Mouse (Mus musculus) liver, adult 2 months (tissue): ENCODE results near the gene Arf4. TPM values are rescaled to one million over a fixed set of nuclear protein-coding genes. Genes with fewer than 3 reads are reported as not detected.

Experiments
- DNase-seq: peaks from one replicate; pipeline ENCODE4 v3.0.0-alpha.2; 2011; ENCODE audit warnings: low read depth, low spot score; ENCODE audit errors: extremely low read depth
- H3K27ac ChIP-seq: fragments of 200-500 bp; replicated peaks from 2 replicates; pipeline ENCODE4 v1.5.1; 2012; ENCODE audit warnings: low read depth, mild to moderate bottlenecking, control low read depth, inconsistent platforms, low read length; ENCODE audit not compliant: insufficient read depth
- H3K27me3 ChIP-seq: fragments of 200-500 bp; 2 replicates; pipeline ENCODE4 v1.6.1; 2012; ENCODE audit warnings: mild to moderate bottlenecking, moderate library complexity, low read length, inconsistent platforms; ENCODE audit not compliant: control insufficient read depth, insufficient read depth
- H3K36me3 ChIP-seq: fragments of 200-500 bp; 2 replicates; pipeline ENCODE4 v1.6.1; 2012; ENCODE audit warnings: low read length, inconsistent platforms; ENCODE audit not compliant: control insufficient read depth, insufficient read depth
- H3K4me1 ChIP-seq: fragments of 200-500 bp; 2 replicates; pipeline ENCODE4 v1.6.1; 2011; ENCODE audit warnings: low read length; ENCODE audit not compliant: control insufficient read depth, insufficient read depth
- H3K4me3 ChIP-seq: fragments of 200-500 bp; 2 replicates; pipeline ENCODE4 v1.5.1; 2011; ENCODE audit warnings: low read depth, mild to moderate bottlenecking, control low read depth, low read length, moderate library complexity; ENCODE audit not compliant: insufficient read depth
- H3K79me2 ChIP-seq: fragments of 200-500 bp; 2 replicates; pipeline ENCODE4 v1.6.1; 2012; ENCODE audit warnings: inconsistent platforms, mild to moderate bottlenecking, low read length, moderate library complexity; ENCODE audit not compliant: control insufficient read depth, insufficient read depth
- H3K9ac ChIP-seq: fragments of 200-500 bp; 2 replicates; pipeline ENCODE4 v1.6.1; 2012; ENCODE audit warnings: low read depth, mild to moderate bottlenecking, control low read depth, inconsistent platforms, low read length
- CTCF ChIP-seq: fragments of 200-500 bp; IDR thresholded peaks from 2 replicates; pipeline ENCODE4 v1.5.1; 2011; ENCODE audit warnings: low read depth, low read length, control low read depth
- POLR2A ChIP-seq: fragments of 200-500 bp; IDR thresholded peaks from 2 replicates; pipeline ENCODE4 v1.6.1; 2011; ENCODE audit warnings: low read length, control low read depth; ENCODE audit not compliant: insufficient read depth; ENCODE audit errors: extremely low read depth
- WGBS: fragments of 180-500 bp; shearing (Covaris S2); methylation state at CpG from one replicate; pipeline ENCODE4 v1.1.7; 2018; 5-methylcytosine and 5-hydroxymethylcytosine counted together
- polyA plus RNA-seq: library from polyadenylated mRNA; depleted of rRNA; stranded (reverse); fragments of >200 nt; gene quantifications from 2 replicates; pipeline ENCODE4 v1.2.3, GENCODE M21; 2012
- total RNA-seq: library from RNA; depleted of rRNA; stranded (reverse); fragments of >200 nt; gene quantifications from 2 replicates; pipeline ENCODE4 v1.2.3, GENCODE M21; 2014

Gene Arf4
- total and polyA plus RNA-seq, 2 experiments = 46.6 to 117 TPM

GRCm38 (mm10) chr14:26605354-26605753, 32.5 kb upstream of the Arf4 start:
- Histone ChIP-seq H3K27me3 (no peaks in the 10 kb centered on the region), H3K4me1 (no peaks in the 10 kb centered on the region), H3K79me2 (no peaks in the 10 kb centered on the region), H3K36me3 (peaks cover 36% of the 10 kb centered on the region), H3K9ac (no peak overlapping the region), H3K4me3 (no peak overlapping the region), H3K27ac (no peak overlapping the region)
- WGBS = 75% methylated on average over 4 of the region's 4 CpGs
- DNase-seq = no peak
- TF ChIP-seq CTCF (no peak), POLR2A (no peak)

- 92% methylated on average over 1 of the region's 1 CpGs for WGBS
Observed at GRCm38 (mm10) chr14:26609674-26610073, 28.2 kb upstream of the Arf4 start.

GRCm38 (mm10) chr14:26610689-26611088, 27.2 kb upstream of the Arf4 start:
- no peak for DNase-seq
- H3K79me2 ChIP-seq = no peaks in the 10 kb centered on the region
- H3K27ac ChIP-seq = no peak overlapping the region
- H3K4me3 ChIP-seq = no peak overlapping the region
- H3K36me3 ChIP-seq = peaks cover 48% of the 10 kb centered on the region
- no peaks in the 10 kb centered on the region for H3K4me1 ChIP-seq
- WGBS = 96% methylated on average over 4 of the region's 4 CpGs
- no peak for TF ChIP-seq POLR2A
- no peak for TF ChIP-seq CTCF
- no peaks in the 10 kb centered on the region for H3K27me3 ChIP-seq
- H3K9ac ChIP-seq = no peak overlapping the region

More at GRCm38 (mm10) chr14:26609674-26610073, 28.2 kb upstream of the Arf4 start:
- no peak for DNase-seq
- TF ChIP-seq POLR2A = no peak
- TF ChIP-seq CTCF = no peak
- no peaks in the 10 kb centered on the region for H3K4me1 ChIP-seq
- no peak overlapping the region for H3K27ac ChIP-seq
- no peaks in the 10 kb centered on the region for H3K27me3 ChIP-seq
- H3K4me3 ChIP-seq = no peak overlapping the region
- H3K79me2 ChIP-seq = no peaks in the 10 kb centered on the region
- no peak overlapping the region for H3K9ac ChIP-seq
- H3K36me3 ChIP-seq = peaks cover 54% of the 10 kb centered on the region

GRCm38 (mm10) chr14:26625301-26625700, 12.6 kb upstream of the Arf4 start:
- Histone ChIP-seq H3K4me1 (no peaks in the 10 kb centered on the region), H3K4me3 (no peak overlapping the region), H3K36me3 (peaks cover 53% of the 10 kb centered on the region), H3K27ac (no peak overlapping the region), H3K9ac (no peak overlapping the region), H3K27me3 (no peaks in the 10 kb centered on the region), H3K79me2 (no peaks in the 10 kb centered on the region)
- no peak for TF ChIP-seq POLR2A
- TF ChIP-seq CTCF = no peak
- WGBS = 76% methylated on average over 4 of the region's 4 CpGs
- DNase-seq = no peak

GRCm38 (mm10) chr14:26626605-26627140, 11.2 kb upstream of the Arf4 start:
- H3K79me2 ChIP-seq = no peaks in the 10 kb centered on the region
- DNase-seq = no peak
- H3K27ac ChIP-seq = no peak overlapping the region
- H3K9ac ChIP-seq = no peak overlapping the region
- WGBS = 91% methylated on average over 5 of the region's 5 CpGs
- TF ChIP-seq CTCF (no peak), POLR2A (no peak)
- H3K4me1 ChIP-seq = no peaks in the 10 kb centered on the region
- H3K27me3 ChIP-seq = no peaks in the 10 kb centered on the region
- H3K4me3 ChIP-seq = no peak overlapping the region
- peaks cover 48% of the 10 kb centered on the region for H3K36me3 ChIP-seq

GRCm38 (mm10) chr14:26637025-26637850, 636 bp upstream of the Arf4 start:
- peak overlapping the region; percentile 85 for H3K27ac ChIP-seq

More at GRCm38 (mm10) chr14:26637025-26637850, 636 bp upstream of the Arf4 start:
- DNase-seq = peak; percentile 69
- Histone ChIP-seq H3K27me3 (no peaks in the 10 kb centered on the region), H3K79me2 (peaks cover 10% of the 10 kb centered on the region; the same call in 1 of the 2 replicates), H3K9ac (peak overlapping the region; percentile 68), H3K4me1 (peaks cover 6% of the 10 kb centered on the region; the same call in 1 of the 2 replicates), H3K36me3 (peaks cover 6% of the 10 kb centered on the region; the same call in 1 of the 2 replicates), H3K4me3 (peak overlapping the region; percentile 50)
- TF ChIP-seq POLR2A (peak; percentile 76; the same call in 1 of the 2 replicates), CTCF (no peak)
- 9% methylated on average over 17 of the region's 17 CpGs for WGBS
